Comparison of ENCODE assay signal across 14 mouse cellular contexts in genomic region chr5:22291409-22291808, GRCm38 (mm10).
"Had no signal": no experiment of that assay in that cellular context is flagged by ENCODE, and none has a peak within 500 bp of the region (broad histone marks: within the 10 kb centered on the region; RNA-seq: fewer than 3 reads in every experiment).

No protein-coding gene starts in this region.

- DNase-seq: liver, postnatal 0 days; lung, adult 2 months; lung, postnatal 14 days; lung, postnatal 36 days; midbrain, embryonic 14.5 days; right cerebral cortex, adult 18-20 months; right cerebral cortex, postnatal 25 days; right cerebral cortex, postnatal 4 days; spleen, adult 18-20 months; thymus, adult 18-20 months; thymus, postnatal 14 days; thymus, postnatal 36 days had no signal

- ATAC-seq: liver, postnatal 0 days; lung, postnatal 0 days; midbrain, embryonic 16.5 days had no signal
